Mouse (Mus musculus): ENCODE measurements around the gene Unc93b1.
"Not testable (repeated sequence)": the region's sequence is repeated elsewhere in the genome, so short reads cannot be mapped to it uniquely, and the experiment has no call there.

Unc93b1 gene

DNA sequence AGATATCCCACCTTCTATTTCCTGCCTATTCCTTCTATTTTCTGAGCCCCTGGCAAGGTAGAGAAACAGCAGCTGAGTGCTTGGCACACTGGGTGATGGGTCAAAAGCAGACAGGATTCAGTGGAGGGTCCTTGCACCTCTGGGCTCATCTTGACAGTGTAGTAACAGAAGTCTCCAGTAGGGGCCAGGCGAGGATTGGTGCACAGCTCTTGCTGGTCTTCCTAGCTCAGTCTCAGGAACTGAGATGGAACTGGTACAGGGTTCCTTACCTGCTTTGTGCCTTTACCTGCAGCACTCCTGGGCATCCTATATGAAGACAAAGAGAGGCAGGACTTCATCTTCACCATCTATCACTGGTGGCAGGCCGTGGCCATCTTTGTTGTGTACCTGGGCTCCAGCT lies 11.7 kb downstream of the Unc93b1 start:
- DNase-seq (ENCODE audit: low spot score in 2 of 2) = peak; percentile 29 to 36

DNA sequence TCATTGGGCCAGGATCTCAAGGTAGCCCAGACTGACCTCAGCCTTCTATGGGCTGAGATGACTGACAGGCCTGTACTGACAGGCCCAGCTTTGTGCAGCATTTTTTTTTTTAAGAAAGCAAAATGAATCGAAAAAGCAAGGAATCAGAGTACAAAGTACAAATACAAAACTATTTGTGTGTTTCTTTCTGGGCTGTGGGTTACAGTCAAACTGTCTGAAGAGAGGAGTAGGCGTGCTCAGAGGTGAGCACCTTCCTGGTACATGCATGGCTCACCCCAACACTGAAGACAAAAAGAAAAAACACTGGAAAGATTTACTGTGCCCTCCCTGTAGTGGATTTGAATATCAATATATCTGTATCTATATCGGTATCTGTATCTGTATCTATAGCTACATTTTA lies 12.8 kb downstream of the Unc93b1 start:
- no peak for DNase-seq (ENCODE audit: low spot score in 2 of 2)

- no peak for DNase-seq (ENCODE audit: low spot score in 2 of 2)
Observed at GRCm38 (mm10) chr19:3948546-3948945, 13.6 kb downstream of the Unc93b1 start.

DNA sequence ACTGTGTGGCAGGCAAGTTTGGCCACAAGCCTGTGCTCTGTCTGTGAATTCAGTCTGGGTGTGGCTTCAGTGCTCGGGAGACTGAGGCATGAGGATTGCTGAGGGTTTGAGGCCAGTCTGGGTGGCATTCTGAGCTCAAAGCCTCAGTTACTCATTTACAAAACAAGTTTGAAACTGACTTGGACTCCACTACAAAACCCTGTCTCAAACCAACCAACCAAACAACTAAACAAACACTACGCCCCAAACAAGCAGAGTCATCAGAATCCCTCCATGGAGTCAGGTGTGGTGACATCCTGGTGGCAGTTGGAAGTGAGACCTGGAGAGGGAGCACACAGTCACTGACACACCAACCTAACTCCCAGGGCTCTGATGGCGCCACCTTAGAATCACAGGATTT lies 15.3 kb downstream of the Unc93b1 start:
- DNase-seq (ENCODE audit: low spot score in 2 of 2) = no peak

GRCm38 (mm10) chr19:3951461-3951860 lies 16.5 kb downstream of the Unc93b1 start:
- no peak for DNase-seq (ENCODE audit: low spot score in 2 of 2)

DNA sequence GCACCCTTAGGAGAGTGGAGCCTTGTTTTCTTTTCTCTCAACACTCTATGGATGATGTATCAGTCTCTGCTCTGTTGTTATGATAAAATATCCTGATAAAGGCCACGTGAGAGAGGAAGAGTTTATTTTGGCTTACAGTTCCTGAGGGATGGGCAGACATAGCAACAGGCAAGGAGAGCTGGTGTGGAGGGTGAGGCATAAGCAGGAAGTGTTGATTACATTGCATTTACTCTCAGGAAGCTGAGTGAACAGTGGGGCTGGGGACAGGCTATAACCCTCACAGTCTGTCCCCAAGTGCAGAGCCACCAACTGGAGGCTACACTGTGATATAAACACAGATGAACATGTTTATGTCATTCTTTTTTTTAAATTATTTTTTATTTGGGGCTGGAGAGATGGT lies 17.1 kb downstream of the Unc93b1 start:
- no peak for DNase-seq (ENCODE audit: low spot score in 2 of 2)

DNA sequence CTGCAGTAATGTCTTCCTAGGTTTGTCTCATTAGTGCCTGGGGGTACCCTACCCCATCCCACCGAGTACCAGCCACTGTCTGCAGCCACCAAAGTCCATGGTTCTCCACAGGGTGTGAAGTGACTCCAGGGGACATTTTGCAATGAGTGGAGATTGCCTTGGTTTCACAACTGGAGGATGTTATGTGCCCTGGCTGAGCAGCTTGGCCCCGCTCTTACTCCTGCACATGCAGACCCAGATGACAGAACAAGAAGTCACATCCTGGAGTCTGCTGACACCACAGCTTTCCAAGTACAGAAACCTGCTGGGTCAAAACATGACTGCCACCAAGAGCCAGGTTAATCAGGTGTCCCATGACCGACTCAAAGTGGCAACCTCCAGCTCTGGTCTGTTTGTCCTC lies 20.0 kb downstream of the Unc93b1 start:
- DNase-seq (ENCODE audit: low spot score in 2 of 2) = no peak

DNA sequence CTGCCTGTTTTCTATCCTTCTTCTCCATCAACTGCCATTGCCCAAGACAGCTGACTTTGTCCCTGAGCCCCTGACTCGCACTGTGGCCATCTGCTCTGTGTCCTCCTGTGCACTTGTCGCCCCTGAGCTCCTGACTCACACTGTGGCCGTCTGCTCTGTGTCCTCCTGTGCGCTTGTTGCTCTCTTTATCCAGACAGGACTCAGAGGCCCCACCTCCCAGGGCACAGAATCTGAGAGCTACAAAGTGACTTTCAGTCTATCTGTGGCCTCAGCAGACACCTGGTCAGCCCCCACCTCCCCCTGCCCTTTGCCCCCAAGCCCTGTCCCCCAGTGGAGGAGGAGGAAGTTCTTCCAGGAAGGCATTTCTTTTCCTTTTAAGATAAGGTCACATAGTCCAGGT lies 20.8 kb downstream of the Unc93b1 start:
- DNase-seq (ENCODE audit: low spot score in 2 of 2) = no peak

- not testable (repeated sequence) for DNase-seq (ENCODE audit: low spot score in 2 of 2)
Observed at GRCm38 (mm10) chr19:3957296-3958036, 22.5 kb downstream of the Unc93b1 start.

DNA sequence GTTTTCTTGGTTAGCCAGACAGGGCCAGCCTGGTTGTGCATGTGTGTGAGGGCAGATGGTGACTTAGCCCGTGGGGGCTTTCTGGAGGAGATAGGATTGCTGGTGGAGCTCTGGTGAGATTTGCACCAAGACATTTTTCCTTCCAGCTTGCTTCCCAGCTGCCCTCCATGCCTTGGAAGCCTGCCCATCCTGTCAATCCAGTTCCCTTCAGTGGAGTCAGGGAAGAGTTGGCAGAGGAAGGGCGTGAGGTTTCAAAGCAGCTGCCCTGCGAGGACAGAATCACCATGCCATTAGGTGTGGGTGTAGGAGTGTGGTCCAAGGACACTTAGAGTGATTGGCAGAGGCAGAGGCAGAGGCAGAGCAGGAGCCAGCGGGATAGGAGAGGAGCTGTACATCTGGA lies 23.5 kb downstream of the Unc93b1 start, which contains the start of gene Aldh3b3:
Gene Aldh3b3, plus strand, starts transcription at position 176 of the 400 bp plus-strand sequence.
- no peak for DNase-seq (ENCODE audit: low spot score in 2 of 2)

DNA sequence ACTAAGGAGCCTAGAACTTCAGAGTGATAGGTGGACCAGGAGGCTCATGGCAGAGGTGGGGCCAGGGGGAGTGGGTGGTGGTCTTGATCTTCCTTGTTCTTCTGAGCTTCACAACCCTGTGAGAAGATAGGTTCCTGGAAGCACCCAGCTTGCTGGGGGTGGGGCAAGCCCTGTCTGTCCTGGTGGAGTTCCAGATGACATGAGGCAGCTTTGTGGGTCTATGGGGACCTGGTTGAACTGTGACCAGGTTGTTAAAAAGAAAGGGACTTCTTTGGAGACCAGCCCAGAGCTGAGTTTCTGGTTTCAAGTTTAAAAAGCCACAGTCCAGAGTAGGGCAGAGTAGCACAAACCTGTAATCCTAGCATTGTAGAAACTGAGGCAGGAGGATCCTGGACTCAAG lies 24.0 kb downstream of the Unc93b1 start:
- DNase-seq (ENCODE audit: low spot score in 2 of 2) = no peak

- DNase-seq (ENCODE audit: low spot score in 2 of 2) = no peak
Observed at GRCm38 (mm10) chr19:3960211-3960610, 25.2 kb downstream of the Unc93b1 start.

DNA sequence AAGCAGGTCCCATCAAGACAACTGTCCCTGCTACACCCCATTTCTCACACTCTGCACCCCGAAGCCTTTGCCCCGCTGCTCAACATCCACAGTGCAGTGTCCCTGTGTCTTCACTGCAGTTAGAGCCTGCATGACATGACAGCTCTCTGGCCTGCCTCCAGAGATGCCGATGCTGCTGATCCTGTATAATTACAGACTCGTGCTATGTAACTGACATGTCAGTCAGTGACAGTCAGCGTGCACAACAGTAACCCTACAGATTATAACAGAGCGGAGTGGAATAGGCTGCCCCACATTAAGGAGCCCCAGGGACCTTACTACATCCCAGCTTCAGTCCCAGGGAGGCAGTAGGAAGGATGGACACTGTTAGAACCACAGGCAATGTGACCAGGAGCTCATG lies 26.8 kb downstream of the Unc93b1 start:
- not testable (repeated sequence) for DNase-seq (ENCODE audit: low spot score in 2 of 2)

DNA sequence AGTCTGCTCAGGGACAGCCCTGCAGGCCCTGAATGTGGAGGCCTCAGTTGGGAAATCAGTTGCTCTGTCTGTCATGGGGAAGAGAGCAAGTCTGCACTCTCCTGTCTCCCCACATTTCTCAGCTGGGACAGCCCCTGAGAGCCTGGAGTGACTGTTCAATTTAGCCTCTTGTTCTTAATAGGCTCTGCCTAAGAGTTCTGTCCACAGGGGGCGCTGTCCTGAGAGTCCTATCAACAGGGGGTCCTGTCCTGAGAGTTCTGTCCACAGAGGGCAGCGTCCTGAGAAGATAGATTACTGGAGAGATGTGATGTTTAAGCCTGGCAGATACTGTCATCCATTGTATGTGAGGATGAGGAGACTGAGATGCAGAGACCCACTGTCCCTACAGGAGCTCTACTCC lies 27.5 kb downstream of the Unc93b1 start:
- no peak for DNase-seq (ENCODE audit: low spot score in 2 of 2)

DNA sequence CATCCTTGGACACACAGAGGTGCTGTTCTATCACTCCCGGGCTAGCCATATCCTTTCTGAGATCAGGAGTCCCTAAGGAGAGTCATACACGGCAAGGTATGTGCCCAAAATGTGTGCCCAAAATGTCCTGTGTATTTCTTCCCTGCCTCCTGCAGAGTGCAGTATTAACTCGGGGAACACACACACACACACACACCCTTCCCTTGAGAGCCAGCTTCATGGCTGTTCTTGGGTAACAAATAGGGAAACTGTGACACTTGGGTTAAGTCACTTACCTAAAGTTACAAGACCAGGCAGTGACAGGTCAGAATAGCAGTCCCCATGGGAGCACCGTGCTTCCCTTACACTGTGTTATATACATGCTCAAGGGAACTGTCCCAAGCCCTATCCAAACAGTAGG lies 29.0 kb downstream of the Unc93b1 start:
- DNase-seq (ENCODE audit: low spot score in 2 of 2) = no peak

GRCm38 (mm10) chr19:3966330-3967075 lies 31.5 kb downstream of the Unc93b1 start:
- DNase-seq (ENCODE audit: low spot score in 2 of 2) = no peak

DNA sequence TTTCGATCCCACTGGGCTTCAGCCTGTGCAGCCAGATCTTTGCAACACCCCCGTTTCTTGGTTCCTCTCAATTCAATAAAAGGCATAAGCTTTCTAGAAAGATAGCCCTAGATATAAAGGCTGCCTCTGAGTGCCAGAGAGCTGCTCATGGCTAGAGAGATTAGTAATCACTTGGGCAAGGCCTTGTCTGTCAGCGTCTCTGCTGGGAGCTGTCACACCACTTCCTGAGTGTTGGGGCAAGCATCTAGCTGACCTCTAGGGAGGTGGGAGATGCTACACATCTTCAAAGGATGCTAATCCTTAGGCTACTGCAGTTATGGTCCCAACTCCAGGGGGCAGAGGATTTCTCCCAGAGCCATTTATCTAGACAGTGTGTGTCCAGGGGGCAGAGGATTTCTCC lies 32.3 kb downstream of the Unc93b1 start:
- no peak for DNase-seq (ENCODE audit: low spot score in 2 of 2)

DNA sequence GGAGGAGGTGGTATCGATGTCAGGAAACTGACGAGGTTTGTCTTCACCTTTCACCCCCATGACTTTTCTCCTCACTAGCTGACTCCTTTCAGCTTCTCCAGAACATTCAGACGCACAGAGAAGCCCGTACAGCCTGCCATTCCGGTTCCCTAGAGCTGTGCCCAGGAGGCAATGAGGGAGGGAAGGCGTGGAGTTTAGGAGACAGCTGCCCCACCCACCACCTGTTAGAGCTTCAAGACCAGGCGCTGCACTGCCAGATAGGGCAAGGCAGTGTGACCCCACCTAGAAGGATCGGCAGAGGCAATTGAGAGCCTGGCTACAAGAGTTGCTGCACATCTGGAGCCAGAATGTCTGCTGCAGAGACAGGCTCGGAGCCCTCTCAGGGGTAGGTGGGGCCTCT lies 37.2 kb downstream of the Unc93b1 start, which contains the start of gene Aldh3b2:
Gene Aldh3b2, plus strand, starts transcription at position 100 of the 400 bp plus-strand sequence.
- DNase-seq (ENCODE audit: low spot score in 2 of 2) = no peak

DNA sequence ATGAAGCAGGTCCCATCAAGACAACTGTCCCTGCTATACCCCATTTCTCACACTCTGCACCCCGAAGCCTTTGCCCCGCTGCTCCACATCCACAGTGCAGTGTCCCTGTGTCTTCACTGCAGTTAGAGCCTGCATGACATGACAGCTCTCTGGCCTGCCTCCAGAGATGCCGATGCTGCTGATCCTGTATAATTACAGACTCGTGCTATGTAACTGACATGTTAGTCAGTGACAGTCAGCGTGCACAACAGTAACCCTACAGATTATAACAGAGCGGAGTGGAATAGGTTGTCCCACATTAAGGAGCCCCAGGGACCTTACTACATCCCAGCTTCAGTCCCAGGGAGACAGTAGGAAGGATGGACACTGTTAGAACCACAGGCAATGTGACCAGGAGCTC lies 39.6 kb downstream of the Unc93b1 start:
- not testable (repeated sequence) for DNase-seq (ENCODE audit: low spot score in 2 of 2)

- no peak for DNase-seq (ENCODE audit: low spot score in 2 of 2)
Observed at GRCm38 (mm10) chr19:3975866-3976265, 40.9 kb downstream of the Unc93b1 start.

- DNase-seq (ENCODE audit: low spot score in 2 of 2) = peak; percentile 48 to 52
Observed at GRCm38 (mm10) chr19:3980309-3980708, 45.3 kb downstream of the Unc93b1 start.

- no peak for DNase-seq (ENCODE audit: low spot score in 2 of 2)
Observed at GRCm38 (mm10) chr19:3980917-3981316, 45.9 kb downstream of the Unc93b1 start.
